Mouse (Mus musculus): ENCODE results near the gene St7.

Gene St7

DNA sequence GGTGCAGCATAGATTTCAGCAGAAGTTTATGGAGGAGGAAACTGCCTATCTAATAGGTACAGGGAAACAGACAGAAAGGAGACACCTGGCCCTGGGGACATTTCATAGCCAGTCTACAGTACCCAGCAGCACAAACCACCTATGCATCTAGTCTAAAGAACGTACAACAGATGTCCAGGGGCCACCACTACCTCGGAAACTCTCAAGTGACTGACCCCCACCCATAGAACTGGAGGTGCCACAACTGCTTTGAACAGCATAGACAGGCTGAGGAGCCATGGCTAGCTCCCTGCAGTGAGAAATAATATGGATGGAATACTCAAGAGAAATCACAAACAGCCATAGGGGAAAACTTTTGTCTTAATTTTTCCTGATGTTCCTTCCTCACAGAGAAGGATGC is 220.1 kb downstream of the St7 start:
- DNase-seq, result no peak

DNA sequence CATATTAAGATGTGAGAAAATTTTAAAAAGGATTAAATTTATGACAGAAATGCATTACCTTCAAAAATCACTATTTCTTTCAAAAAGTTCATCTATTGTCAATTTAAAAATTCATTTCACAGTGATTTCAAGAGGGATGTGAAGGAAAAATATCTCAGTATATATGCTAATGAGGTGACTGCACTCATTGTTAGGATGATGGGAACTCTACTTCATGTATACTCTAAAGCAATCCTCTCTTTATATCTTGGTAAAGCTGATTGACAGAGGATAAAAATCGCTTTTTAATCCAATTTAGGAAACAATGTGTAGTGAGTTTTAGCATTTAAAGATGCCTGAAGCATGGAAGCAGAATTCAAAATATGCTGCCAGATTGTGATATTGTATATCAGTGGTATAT is 220.6 kb downstream of the St7 start:
- no peak for DNase-seq

DNA sequence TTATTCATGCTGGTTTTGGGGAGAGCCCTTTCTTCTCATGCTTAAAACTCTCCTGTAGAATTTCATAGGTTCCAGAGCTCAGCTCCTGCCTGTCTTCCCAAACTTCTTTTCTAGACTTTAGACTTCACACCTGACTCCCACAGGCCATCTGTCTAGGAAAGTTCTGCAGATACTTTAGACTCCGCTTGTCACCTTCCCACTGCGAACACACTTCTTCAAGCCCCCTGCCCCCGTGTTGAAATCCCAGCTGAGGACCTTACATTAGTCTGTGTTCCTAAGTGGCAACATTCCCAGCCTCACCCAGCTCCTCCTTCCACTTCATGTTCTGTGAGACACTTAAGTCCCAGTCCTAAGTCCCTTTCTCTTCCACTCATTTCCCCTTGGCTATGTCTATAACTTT is 221.6 kb downstream of the St7 start:
- DNase-seq, result no peak

DNA sequence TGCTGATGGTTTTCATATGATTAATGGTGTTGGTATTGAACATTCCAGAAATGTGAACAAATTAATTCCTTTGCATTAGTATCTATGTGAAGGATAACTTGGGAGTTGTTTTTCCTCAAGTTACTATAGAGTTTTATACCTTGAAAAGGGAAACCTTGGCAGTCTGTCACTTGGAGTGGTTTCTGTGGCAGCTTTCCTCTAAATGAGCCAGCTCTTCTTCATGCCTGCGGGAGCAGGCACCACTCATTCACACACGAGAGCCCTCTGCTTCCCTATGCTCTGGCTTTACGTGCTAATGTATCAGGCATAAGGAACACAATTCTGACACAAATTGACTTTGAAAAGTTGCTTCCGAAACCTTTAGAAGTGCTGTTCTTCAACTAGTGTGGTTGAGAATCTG is 224.5 kb downstream of the St7 start:
- DNase-seq, result no peak

DNA sequence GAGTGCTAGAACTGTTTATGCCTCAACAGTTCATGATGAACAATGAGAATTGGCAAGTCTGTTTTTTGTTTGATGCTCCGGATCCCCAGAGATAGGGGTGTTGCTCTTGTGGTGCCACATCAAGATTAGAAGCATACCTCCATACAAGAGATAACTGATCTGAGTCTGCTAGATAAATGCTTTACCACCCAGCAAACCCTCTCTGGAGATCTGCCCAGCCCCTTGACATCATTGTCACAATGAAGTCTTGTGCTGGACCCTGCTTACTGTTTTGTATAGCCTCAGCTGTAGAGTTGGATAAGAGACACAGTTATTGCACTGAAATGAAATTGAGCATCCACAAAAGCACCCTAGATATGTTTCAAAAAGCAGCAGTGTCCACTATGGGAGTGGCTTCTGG is 229.4 kb downstream of the St7 start:
- no peak for DNase-seq

DNA sequence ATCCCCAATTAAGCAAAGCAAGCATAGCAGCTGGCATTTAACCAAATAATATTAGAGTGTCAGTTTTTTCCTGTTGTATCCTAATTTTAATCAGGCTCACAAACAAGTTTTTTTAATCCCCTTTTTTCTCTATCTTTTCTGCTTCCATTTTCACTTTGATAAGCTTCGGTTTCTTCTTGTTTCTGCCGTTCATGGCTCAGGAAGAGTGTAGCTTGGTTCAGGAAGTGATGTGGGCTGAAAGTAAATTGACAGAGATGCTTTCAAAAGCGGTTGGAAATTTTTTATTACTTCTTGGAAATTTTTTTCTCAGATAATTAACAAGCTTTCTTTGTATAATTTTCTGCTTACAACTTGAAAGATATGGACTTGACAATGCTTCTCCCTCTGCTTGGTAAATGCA is 230.2 kb downstream of the St7 start:
- DNase-seq, result no peak

DNA sequence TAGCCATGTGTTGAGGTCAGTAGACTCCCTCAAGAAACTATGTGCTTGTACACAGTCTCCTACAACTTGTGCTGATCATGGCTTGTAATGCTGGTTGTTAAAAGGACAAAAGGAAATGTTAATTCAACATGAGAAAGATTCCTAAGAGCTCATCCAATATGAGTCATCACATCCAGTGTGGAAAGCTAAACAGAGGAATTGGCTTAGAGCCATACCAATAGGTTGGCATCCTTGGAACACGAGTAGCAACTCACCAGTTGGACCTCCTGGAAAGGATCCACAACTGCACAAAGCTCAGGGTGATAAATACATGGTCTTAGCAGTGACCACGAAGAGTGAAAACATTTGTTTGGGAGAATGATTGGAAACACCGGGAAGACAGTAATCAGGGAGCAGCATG is 230.6 kb downstream of the St7 start:
- no peak for DNase-seq

DNA sequence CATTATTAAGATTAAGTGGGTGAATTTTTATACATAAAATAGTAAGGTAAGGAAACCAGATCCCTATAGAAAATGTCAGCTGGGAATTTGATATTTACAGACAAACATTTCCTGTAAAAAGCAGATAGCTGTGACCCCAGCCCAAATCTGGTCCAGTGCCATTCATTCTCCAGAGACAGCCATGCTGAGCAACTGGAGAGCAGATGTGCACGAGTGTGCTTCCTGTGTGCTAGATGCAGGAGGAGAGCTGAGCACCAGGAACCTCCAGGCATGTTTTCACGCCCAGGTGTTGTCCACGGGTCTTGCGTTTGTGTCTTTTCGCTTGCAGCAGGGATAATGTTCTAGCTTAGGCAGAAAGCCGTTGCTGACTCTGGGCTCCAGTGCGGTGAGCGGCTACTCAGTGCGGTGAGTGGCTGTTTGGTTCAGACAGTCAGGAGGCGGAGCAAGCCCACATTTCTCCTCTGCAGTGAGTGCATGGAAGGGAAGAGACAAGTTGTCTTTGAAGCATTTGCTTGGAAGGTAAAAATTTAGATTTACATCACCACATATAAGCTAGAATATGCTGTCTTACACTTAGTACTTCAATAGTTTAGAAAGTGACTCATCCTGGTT is 231.3 kb downstream of the St7 start:
- DNase-seq, result no peak

DNA sequence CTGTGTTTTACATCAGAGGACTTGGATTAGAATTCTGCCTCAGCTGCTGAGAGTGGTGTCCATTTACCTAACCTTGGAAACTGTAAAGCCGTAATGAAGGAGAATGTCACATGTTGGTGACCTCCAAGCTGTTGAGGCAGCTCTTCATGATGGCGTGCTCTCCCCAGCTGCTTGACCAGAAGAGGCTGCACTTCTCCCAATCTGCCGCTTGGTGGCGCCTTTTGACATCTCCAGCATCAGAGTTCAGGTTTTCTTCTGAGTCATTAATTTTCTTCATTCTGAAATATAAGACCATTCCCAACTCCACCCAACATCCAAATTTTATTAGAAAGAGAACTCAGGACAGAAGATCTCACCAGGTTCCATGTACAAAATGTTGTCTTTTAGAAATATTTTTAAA is 232.5 kb downstream of the St7 start:
- DNase-seq, result peak; percentile 21

DNA sequence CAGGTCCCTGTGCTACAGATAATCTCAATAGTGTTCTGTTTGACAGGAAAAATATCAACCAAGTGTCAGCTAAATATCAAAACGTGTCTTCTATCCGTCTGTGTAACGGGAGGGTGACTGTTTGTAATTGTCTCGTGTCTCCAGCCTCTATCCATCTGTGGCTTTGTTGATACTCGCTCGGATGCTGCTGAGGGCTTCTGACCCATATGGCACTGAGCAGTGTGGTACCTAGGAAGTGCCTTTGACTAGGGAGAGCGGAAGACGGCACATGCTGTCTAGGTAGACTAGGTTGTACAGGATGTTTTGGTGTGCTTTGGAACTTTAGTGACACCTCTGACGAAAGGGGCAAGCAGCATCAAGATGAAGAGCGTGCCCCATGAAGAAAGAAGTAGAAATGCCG is 235.0 kb downstream of the St7 start:
- DNase-seq, result no peak

DNA sequence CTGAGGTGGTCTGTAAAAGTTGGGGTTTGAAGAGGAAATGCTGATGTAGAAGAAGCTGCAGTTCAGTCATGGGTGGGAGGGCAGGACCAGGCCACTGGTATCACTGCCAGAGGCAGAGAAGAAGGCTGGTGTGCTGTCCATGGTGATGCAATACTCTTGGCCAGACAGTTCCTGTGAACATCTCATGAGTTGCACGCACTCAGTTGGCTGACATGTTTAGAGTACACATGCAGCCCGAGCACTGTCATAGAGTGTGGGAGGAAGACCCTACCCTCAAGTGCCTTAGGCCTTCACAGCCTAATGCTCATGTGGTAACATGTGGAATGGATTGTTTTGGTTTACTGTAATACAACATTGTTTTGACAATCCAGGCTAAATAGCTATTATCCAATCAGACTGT is 238.5 kb downstream of the St7 start:
- DNase-seq, result no peak

DNA sequence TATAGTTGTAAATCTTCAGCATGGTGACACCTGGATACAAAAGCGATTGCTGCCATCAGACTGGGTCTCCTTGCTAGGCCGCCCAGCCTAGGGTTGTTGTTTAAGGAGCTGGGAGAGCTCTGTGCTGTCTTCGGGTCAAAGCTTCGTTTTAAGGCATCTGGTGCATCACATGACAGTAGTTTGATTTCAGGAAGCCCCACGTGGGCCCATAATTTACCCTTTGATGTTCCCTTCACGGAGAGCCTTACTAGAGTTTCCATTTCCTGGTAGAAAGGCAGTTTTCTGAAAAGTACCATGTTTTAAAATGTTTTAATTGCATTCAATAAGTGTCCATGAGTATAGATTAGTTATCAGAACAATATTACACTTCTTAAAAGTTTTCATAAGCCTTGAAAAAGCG is 239.1 kb downstream of the St7 start:
- DNase-seq, result no peak

DNA sequence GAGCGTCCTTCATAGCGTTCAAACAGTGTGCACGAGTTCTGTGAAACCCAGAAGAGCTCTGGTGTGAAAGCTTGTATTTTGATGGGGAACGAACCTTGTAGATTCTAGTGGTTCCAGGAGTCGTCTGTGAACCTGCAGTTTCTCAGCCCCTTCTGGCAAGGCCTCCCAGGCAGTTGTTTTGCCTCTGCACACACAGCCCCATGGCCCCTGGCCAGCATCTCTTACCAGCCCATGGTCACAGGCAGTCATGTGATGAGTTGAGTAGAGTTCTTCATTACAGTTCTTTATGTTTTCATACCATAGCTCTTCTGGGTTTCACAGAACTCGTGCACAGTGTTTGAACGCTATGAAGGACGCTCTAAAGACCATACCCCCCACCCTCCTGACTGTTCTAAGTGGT is 240.1 kb downstream of the St7 start:
- no peak for DNase-seq

DNA sequence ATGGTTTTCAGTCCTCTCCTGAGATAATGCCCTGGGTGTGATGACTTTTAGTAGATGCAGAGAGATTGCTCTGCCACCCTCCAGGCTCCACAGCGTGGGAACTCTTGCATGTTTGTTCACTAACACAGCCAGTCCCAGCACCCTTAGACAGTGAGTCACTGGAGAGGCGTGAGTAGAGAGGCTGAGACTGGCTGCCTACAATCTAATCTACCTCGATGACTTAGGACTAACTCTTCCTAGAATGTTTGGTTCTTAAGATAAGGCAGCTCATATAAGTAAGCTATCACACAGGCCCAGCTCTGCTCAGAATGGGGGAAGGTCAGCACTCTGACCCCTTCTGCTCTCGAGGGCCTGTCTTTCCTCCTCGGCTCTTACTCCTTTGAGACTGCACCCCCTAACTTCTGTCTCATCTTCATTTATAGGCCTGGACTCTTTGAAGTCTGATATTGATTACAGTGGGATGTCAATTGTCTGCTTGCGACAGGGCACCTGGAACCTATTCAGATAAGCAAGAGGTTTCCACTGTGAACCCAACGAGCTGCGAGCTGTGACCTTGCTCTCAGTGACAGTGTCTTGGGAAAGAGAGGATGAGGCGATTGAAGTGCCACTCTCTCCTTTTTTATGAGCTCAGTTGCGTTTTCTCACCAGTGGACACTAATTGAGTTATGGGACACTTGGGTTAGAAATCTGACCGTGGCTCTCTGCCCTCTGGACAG is 246.1 kb downstream of the St7 start:
- DNase-seq, result no peak

DNA sequence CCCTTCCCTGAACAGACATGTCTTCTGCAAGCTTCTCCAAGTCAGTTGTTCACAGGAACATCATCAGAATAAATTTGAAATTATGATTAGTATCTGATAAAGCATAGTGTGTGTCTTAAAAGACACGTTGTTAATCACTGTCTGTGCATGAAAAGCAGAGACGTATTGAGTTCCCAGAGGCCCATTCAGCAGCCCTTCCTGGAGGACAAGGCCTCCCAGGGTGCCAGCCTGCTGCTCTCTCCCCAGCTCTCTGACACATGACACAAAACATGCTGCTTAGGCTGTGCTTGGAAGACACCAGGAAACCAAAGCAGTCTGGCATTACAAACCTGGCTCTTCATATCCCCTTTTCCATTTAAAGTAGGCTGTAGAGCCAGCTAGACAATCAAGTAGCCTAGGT is 249.2 kb downstream of the St7 start:
- no peak for DNase-seq

DNA sequence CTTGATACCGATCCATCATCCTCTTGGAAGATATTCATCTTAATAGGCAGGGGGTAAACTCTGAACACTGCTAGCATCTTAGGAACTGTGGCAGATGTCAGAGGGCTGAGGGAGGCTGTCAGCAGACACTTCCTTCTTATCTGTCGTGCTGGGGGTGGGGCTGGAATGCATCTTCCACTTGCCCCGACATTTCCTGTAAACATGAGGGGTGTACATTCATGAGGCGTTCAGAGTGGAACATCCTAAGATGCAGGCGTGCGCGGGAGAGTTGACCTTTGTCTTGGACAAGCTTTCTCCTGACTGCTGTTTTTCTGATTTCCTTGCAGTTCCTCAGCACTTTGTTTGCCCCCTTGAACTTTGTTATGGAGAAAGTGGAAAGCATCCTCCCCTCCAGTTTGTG is 249.6 kb downstream of the St7 start:
- DNase-seq, result peak; percentile 11

DNA sequence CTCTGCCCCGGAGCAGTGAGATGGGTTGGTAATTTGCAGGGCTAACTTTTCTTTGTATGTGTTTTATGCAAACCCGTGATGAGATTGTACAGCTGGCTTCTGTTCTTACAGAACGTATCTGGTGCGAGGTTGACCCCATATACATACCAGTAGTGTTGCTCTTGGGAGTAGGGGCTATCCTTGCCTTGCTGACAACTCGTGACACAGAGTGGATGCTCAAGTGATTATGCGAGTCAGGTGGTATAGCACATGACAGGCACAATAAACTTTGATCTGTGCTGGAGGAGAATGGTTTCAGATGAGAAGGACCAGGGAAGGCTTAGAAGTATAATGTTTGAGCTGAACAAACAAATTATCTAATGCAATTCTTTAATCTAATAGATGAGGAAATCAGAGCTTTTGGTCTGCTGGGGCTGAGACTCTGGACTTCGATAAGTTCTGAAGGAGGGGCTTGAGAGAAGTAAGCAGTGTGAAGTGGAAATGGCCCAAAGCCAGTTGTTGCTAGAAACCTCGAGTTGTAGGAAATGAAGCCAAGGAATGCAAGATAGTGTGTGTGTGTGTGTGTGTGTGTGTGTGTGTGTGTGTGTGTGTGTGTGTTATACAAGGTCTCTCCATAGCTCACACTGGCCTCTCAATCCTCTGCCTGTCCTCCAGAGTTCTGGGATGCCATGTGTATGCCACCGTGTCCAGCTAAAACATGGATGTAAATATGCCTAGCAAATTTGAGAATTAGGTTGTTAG is 251.3 kb downstream of the St7 start:
- DNase-seq, result no peak

DNA sequence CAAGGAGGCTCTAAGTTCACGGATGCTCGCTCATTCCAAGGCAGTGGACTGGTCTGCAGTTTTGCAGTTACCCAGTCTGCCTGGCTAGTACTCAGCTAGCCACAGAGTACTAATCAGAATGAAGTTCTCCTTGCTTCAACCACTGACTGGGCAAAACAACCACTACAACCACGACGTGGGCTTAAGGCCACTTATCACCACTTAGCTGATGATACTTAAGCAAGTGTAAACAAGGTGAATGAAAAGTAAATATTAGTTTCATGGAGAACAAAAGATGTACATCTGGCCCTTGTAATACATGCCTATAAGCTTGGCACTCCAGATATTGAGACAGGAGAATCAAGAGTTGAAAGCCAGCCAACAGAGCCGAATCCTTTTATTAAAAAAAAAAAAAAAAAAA is 253.7 kb downstream of the St7 start:
- DNase-seq, result no peak

DNA sequence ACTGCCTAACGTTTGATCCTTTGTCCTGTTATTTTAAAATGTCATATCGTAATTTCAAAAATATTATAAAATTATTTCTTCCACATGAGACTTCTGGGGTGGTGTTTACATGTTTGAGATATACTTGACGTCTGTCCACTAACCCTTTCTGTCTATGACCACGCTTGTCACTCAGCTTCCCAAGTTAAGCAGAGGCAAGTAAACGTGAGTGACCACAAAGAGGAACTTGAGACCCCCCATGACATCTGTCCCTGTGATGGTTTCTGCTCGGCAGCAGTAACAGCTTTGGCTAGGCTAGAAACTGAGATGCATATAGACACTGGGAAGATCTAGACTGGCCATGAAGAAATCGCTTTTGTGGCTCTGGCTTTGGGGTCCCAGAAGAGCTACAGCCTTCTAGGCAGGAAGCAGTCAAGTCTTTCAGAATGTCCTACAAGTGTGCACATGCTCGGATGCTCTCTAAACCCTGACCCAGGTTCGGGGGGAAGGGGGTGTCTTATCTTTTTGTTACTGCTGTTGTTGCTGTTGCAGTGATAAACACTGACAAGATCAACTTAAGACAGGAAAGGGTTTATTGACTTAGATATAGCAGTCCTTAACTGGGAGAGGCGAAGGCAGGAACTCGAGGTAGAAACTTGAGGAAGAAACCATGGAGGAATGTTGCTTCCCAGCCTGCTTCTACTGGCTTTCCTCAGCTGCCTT is 254.5 kb downstream of the St7 start:
- DNase-seq, result no peak

DNA sequence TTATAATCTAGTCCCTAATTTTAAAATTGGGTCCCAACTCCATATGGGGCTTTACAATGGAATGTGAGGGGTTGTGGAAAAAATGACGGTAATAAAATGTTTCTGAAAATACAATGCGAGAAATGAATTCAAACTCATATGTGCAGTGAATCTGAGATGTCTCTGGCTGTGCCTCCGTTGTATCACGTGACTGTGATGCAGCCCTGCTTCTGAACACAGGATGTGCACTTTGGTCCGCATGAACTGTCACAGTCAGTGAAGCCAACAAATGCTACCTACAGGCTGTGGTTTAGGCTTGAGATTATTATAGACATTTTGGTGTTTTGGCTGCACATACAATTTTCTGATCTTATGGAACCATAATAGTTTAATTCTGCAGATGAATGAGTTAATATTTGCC is 256.4 kb downstream of the St7 start:
- no peak for DNase-seq

DNA sequence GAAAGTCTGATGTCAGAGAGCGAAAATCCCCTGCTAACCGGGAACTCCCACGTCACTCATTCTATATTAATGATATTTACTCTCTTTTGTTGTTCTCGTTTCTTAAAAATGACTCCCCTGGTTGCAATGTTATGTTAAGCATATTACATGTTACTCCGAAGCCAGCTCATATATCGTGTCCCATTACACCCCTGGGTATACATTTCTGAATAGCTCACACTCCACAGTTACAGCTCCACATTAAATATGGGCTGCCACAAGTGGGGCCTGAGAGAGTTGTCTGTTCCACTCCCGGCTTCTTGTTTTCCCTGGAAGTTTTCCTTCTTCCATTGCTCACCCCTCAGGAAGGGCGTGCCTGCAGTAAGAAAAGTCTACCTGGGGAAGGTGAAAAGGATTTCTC is 259.0 kb downstream of the St7 start:
- DNase-seq, result no peak

DNA sequence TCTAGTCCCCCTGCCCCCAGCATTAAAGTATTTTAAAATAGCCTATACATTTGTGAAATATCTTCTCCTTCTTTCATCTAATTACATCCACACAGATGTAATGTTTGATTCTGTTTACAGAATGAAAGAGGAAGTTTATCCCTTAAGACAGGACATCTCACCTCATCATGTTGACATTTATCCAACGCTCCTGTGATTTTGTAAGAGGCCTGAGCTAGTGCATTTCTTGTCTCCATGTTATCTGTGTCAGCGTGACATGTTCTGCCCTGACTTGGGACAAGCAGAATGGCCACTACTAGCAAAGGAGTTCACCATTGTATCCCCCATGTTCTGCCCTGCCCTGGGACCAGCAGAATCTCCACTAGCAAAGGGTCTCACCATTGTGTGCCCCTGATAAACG is 270.7 kb downstream of the St7 start:
- DNase-seq, result no peak

DNA sequence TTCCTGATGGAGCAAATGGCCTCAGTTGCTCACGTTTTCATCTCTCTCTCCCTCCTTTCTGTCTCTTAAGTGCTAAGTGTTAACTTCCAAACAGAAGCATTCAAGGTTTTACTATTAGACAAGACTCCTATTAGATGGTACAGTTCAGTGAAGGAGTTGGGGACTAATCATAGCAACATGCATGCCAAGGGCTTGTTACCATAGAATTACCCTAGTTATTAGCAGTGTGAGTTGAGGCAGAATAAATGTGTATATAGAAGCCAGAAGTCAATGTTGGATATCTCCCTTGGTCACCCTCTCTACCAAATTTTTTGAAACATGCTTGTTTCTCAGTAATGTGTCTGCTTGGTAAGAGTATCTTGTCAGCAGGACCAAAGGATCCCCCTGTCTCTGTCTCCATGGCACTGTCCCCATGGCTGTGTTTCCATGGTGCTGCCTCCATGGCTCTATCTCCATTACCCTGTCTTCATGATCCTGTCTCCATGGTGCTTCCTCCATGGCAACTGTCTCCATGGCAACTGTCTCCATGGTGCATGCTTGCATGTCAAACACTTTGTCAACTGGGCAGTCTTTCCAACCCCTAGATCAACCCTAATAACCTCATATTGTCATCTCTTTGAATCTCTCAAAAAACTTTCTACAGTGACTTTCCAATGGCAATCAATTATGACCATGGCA is 275.9 kb downstream of the St7 start:
- no peak for DNase-seq
